Mouse (Mus musculus): ENCODE measurements at regions not wholly inside any gene's neighbourhood (a gene's known extent, or its start where the extent isn't known, plus 50 kb on each side); places are given as distances from the start of the nearest gene placed in this dataset.

- peak; percentile 41 for DNase-seq
Measured at GRCm38 (mm10) chr11:42067788-42068187, 67.1 kb upstream of the Gabrg2 start.

GRCm38 (mm10) chr11:42051567-42051966, 50.9 kb upstream of the Gabrg2 start:
- DNase-seq, result no peak
